Mouse (Mus musculus): ENCODE data around the gene Fnbp1.
A peak's percentile ranks its signal among the peaks of the same experiment; 100 is the strongest.

DNA sequence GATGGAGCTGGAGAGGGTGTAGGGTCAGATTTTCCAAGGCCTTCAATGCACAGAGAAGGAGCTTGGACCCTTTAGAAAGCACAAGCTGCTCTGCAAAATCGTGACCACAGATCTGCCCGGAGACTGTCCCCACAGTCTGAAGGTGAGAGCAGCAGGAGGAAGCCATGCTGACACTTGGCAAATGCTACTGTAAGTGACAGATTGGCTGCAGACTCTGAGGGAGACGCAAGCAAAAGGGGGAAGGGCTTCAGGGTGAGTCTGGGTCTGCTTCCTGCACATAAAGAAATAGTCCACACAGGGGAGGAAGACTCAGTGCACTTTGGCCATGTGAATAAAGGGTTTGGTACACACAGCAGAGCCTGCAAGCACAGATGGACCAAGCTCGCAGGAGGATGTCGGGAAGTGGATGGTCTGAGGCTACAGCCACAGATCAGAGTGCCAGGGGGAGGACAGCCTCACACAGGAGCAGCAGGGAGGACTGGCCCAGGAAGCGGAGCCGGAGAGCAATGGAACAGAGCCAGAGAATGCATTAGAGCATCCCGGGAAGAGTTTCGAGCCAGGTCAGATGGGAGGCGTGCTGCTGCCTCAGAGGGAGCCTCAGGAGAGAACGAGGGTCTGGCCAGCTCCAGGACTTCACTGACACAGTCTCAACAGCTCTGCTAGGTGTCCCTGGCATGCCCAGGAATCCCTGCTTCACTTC lies 35.0 kb downstream of the Fnbp1 start:
- TF ChIP-seq TAL1 (IDR thresholded peaks at IDR 0.05; ENCODE audit: low read length): 0 out of 3 replicates have a peak, but pooled peaks have one; percentile 21
- TF ChIP-seq GATA1 (IDR thresholded peaks at IDR 0.05; ENCODE audit: low read length): no peak

Measured in erythroblast, embryonic 14.5 days (primary cell).